Mouse (Mus musculus) ES-E14 (cell line): ENCODE measurements around the gene Abr.

Experiments used
- CHD2 ChIP-seq: IDR thresholded peaks from 2 replicates; pipeline ENCODE4 v1.6.1; 2014; ENCODE audit warnings: mild to moderate bottlenecking, low read depth, low read length, inconsistent platforms
- HCFC1 ChIP-seq: IDR thresholded peaks from 2 replicates; pipeline ENCODE4 v1.6.1; 2012; ENCODE audit warnings: low read length, inconsistent platforms, borderline replicate concordance; ENCODE audit not compliant: insufficient read depth
- MAFK ChIP-seq: IDR thresholded peaks from 2 replicates; pipeline ENCODE4 v1.6.1; 2014; ENCODE audit warnings: mild to moderate bottlenecking, low read depth, low read length, inconsistent platforms; ENCODE audit not compliant: insufficient read depth

DNA sequence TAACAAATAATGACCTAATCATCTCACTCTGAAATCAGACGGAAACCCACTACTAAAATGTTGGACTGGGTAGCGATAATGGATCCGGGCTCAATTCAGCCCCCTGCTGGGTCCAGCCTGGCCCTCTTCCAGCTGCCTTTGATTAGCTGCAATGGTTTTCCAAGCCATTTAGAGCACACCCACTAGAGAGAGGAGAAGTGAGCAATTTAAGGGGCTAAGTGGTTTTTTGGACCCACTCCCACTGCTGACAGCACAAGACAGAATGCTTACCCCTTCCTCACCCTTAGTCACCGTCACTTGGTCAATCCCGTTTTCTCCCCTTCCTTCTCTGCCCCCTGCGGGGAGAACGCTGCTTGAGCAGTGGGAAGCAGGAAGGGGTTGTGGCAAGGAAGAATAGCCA is 24.9 kb upstream of the Abr start:
- TF ChIP-seq MAFK (no peak), HCFC1 (no peak), CHD2 (no peak)
